Mouse (Mus musculus): ENCODE data around the gene Olfr1357.
"Not testable (repeated sequence)": the region's sequence is repeated elsewhere in the genome, so short reads cannot be mapped to it uniquely, and the experiment has no call there.

Gene Olfr1357

DNA sequence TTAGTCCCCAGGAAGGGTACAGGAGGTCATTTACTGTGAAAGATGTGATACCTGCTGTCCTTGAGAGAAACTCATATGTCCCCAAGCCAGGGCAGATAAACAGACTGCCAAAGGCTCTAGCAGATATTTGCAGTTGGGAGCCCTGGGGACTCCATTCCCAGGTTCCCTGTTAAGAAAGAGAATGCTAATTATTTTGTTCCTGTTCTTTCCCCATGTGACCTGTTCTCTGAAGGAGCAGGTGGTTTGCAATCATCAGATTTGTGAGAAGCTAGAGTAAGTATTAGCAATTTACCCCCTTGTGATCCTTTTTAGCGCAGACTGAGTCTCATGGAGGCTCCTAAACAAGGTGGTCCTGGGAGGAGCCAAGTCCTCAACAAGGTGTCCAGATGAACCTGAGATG lies at the start of gene Olfr1357:
TSS of gene Olfr1357 (minus strand) at position 101 of the 400 bp plus-strand sequence.
- DNase-seq (ENCODE audit: low spot score), result no peak

DNA sequence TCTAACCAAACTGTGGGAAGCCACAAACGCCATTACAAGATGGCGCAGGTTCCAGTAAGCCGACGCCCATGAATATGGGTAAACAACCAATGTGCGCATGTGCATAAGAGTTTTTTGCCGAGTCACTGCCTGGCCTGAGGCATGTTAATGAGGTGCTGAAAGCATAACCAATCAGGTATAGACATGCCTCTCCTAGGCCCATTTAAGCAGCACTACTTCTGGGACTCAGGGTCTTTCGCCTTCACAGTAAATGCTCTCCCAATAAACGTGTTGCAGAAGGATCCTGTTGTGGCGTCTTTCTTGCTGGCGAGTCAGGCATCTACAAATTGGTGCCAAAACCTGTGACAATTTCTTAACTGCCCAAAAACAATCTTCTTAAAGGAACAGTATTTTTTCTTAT lies 48.8 kb upstream of the Olfr1357 start:
- not testable (repeated sequence) for DNase-seq (ENCODE audit: low spot score)

- no peak for DNase-seq (ENCODE audit: low spot score)
Measured at GRCm38 (mm10) chr10:78664546-78664945, 46.7 kb upstream of the Olfr1357 start.

DNA sequence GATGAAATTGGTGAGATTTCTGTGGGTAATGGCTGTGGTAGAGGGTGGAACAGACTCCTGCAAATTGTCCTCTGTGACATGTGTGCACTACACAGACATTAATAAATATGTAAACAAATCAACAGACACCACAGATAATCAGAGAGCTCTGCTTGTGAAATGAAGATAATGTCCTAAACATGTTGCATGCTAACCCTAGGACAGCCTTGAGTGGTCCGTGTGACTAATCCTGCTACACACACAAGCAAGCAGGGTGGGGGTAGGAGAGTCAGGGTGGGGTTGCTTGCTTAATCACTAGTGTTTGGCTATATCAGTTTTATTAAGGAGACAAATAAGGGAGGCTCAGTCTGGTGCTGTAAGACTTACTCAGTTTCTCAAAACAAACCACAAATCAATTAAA lies 43.3 kb upstream of the Olfr1357 start:
- no peak for DNase-seq (ENCODE audit: low spot score)

DNA sequence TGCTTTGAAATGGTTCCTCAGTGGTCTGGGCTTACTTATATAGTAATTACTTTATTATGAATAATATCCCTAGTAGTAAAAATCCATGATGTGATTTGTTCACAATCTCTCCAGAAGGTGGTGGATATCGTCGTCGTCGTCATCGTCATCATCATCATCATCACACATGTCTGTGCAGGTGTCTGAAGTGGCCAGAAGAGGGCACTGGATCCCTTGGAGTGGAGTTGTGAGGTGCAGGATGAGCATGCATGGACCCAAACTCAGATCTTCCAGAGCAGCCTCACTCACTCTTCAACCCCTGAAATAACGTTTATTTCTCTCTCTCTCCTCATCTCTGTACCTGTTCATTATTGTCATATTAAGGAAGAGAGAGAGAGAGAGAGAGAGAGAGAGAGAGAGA lies 14.4 kb upstream of the Olfr1357 start:
- no peak for DNase-seq (ENCODE audit: low spot score)

DNA sequence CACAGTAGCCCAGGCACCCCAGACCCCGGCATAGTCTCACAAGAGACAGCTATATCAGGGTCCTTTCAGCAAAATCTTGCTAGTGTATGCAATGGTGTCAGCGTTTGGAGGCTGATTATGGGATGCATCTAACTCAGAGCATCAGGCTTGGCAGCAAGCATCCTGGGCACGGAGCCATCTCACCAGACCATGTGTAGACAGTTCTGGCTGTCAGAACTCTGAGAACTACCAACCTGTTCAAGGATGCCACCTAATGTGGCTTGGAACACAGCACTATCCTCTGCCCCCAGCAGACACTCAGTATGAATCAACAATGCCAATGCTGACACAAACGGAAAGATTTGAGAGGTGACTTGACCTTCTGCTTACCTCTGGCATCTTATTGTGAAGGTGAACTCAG lies 12.3 kb upstream of the Olfr1357 start:
- DNase-seq (ENCODE audit: low spot score), result no peak

GRCm38 (mm10) chr10:78623143-78623542 lies 5.3 kb upstream of the Olfr1357 start:
- not testable (repeated sequence) for DNase-seq (ENCODE audit: low spot score)

DNA sequence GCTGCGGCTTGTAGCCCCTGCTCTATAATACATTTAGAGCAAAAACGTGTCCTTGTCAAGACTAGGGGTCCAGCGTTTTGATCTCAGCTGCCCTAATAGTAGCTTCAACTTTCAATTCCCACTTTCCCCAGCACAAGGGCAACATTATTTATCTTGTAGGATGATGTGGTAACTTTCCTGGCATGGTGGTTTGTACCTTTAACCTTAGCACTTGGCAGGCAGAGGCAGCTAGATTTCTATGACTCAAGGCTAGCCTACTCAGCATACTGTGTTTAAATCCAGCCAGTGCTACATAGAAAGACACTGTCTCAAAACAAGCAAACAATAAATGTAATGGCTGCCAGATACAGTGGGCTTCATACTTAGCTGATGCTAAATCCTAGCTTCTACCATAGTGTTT lies 10.3 kb downstream of the Olfr1357 start:
- DNase-seq (ENCODE audit: low spot score), result no peak

DNA sequence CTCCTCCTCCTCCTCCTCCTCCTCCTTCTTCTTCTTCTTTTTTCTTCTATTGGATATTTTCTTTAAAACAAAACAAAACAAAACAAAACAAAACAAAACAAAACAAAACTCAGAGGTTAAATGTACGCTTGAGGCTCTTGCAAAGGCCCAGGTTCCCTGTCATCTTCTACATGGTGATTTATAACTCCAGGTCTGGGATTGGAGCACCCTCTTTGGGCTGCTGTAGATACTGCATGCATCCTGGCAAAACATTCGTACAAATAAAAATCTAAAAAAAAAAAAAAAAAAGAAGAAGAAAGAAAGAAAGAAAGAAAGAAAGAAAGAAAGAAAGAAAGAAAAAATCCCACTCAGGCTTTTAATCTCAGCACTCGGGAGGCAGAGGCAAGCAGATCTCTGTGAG lies 12.8 kb downstream of the Olfr1357 start:
- no peak for DNase-seq (ENCODE audit: low spot score)

DNA sequence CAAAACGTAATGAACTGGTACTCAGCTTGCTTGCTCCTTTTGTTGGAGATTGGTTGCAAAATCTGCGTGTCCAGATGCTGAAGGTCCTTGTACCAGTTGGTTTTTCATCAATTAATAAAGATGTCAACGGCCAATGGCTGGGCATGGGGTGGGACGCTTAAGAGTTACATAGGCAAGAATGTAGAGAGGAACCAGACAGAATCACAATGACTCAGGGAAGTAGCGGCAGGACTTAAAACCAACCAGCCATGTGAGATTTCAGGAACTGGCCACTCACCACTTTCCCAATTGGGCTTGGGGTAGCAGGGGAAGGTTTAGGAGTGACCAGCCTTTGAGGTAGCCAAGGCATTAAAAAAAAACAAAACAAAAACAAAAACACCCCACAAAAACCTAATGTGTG lies 18.0 kb downstream of the Olfr1357 start:
- no peak for DNase-seq (ENCODE audit: low spot score)

GRCm38 (mm10) chr10:78594566-78594965 lies 23.3 kb downstream of the Olfr1357 start:
- no peak for DNase-seq (ENCODE audit: low spot score)

DNA sequence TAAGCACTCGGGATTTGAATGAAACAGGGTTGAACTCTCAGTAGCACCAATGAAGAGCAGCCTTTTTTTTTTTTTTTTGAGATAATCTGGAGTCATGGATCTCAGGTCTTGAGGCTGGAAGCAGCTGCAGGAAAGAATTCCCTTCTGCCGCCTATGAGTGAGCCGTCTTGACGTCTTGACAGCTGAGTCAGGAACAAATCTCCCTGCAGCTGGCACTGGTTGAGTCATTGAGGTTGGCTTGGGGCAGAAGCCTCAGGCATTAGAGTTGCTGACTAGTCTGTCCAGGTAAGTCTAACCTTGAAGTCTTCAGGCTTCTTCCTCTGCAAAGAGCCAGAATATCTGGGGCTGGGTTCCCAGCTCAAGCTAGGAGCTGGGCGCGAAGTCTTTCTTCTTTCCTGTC lies 23.7 kb downstream of the Olfr1357 start:
- no peak for DNase-seq (ENCODE audit: low spot score)

DNA sequence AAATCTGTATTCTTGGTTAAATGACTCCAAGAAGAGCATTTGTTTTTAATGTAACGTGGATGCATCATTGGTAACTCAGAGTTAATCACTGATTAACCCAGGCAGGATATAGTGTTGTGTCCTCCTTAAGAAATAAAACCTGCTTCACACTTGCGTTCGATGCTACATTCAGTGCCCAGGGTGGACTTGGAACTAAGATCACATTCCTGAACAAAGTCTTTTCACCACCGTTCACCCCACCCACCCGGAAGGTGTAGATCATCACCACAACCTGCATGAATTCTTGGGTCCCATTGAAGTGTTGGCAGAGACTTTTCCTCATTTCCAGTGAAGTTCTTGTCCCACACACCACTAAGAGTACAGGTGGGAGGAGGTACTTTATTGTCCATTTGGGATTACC lies 24.1 kb downstream of the Olfr1357 start:
- DNase-seq (ENCODE audit: low spot score), result no peak

- DNase-seq (ENCODE audit: low spot score), result no peak
Measured at GRCm38 (mm10) chr10:78592856-78593379, 25.0 kb downstream of the Olfr1357 start.

DNA sequence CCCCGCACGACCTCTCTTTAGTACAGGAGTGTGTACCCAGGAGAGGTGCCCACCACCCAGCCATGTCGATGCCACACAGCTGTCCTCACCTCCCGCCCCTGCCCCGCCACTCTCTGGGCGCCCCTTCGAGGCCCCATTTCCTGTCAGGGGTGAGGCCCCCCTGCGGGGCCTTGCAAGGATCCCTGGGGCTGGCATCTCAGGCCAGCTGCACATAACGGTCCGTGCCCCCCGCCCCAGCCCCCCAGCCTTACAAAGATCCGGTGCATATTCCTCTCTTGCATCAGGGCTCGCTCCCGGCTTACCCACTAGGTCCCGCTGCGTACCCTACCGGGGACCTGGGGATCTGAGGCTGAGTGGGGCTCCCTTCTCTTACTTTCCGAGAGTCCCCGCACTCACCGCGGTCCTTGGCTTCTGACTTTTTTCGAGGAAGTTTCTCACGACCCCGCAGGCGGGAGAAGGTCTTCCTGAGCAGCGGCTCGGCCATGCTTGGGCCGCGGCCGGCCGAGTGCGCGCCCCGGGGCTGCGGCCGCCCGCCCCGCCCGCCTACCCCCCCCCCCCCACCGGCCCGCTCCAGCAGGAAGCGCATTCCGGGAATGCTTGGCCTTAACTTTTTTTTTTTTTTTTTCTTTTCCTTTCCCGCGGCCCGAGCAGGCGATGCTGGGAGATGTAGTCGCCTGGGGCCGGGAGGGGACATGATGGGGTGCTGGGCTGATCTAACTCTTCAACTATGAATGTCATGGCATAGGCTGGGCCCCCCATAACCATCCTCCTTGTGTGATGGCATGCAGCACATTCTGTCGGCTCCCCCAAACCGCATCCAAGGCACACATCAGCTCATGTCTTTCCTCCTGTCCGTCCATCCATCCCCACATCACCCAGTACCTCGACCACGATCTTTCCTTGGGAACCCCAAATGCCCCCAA lies 26.2 kb downstream of the Olfr1357 start, which contains the start of gene Syde1:
TSS of gene Syde1 (minus strand) at position 559 of the 923 bp plus-strand sequence.
- DNase-seq (ENCODE audit: low spot score), result no peak

DNA sequence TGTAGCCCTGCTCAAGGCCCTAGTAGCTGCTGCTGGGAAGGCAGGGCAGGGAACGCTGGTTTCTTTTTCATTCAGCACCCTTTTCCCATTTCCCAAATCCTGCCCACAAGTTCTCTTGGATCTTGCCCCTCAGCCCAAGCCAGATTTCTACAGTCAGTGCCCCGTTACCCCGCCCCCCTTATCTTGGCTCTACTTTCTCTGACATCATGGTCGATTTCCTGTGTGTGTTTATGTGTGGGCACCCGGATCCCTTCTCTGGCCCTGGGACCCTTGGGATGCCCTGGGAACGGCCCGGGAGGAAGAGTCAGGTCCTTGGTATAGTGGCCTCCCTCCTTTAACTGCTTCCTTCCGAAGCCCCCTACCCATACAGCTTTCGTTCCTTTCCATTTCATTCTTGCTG lies 27.1 kb downstream of the Olfr1357 start:
- DNase-seq (ENCODE audit: low spot score), result no peak

DNA sequence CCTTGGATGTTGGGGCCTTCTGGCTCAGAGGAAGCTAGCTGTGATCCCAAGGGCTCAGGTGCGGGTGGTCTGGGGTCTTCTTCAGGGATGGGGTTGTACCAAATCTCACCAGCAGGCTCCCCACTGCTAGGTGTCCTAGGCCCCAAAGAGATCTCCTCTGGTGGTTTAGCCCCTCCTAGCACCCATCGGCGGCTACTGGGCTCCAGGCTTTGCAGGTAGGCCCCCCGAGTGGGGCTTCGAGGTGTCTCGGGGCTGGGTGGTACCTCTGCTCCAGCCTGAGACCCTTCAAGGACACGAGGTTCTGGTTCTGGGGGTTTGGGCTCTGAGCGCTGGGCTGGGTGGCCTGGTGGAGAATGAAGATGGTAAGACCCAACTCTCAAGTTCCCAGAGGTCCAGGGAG lies 28.0 kb downstream of the Olfr1357 start:
- no peak for DNase-seq (ENCODE audit: low spot score)

DNA sequence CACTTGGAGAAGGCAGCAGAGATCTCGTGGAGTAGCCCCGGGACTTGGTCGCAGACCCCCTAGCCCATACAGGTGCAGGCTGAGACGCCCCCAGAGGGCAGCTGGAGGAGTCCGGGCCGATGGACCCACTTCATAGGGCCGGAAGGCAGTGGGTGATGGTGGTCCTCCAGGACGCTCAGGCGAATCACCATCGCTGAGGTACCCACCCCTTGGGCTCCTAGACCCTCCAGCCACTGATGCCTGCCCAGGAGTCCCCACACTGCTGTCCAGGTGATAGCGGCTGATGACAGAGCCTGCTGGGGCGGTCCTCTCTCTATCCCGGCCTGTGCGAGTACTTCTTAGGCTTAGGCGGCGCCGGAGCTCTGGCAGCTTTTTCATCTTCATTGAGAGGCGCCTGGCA lies 28.6 kb downstream of the Olfr1357 start:
- DNase-seq (ENCODE audit: low spot score), result no peak

DNA sequence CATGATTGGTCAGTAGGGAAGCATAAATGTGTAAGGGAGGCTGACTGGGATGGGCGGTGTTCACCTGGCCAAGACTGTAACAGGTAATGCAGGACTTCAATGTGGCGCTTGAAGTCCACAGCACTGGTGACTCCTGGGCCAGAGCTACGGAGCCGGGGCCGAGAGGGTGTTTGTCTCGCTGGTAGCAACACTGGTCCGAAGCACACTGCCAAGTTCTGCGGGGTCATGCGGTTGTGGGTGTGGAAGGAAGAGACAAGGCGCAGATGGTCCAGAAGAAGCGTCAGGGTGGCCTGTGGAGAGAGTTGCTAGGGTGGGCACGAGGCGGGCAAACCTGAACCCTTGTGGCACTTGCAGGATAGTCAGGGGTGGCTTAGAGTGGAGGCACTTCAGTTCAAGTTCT lies 31.8 kb downstream of the Olfr1357 start:
- DNase-seq (ENCODE audit: low spot score), result no peak

DNA sequence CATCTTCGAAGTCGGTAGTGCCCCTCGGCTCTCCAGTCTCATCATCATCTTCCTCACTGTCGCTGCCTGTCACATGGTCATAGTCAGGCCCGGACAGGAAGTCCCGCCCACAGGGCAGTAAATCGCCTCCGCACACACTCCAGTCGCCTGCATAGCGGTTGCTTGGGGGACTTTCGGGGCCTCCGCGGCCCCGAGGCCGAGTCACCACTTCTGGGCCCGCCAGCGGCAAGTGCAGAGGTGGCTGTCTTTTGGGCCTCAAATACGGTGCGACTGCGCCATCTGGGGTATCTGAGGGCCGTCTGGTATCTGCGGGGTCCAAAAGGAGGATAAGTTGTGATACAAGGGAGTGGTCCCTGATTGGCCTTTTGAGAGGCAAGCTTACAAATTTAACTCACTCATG lies 32.3 kb downstream of the Olfr1357 start:
- DNase-seq (ENCODE audit: low spot score), result no peak

DNA sequence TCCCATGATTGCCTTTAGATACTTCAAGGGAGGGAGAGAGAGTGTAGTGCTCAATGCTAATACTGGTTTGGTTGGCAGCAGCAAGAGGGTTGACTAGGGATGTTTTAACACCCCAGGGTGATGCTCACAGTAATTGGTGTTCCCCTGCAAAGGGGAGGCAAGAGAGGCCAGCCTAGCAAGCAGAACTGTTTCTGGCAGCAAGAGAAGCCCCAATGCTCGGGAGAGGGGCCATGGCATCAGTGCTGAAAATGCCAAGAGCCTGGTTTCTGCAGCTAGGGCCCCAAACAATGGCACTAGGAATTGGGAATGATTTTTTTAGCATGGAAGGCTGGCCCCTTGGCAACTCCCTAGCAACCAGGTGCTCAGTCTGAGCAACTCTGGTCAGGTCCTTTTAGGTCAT lies 32.9 kb downstream of the Olfr1357 start:
- no peak for DNase-seq (ENCODE audit: low spot score)

DNA sequence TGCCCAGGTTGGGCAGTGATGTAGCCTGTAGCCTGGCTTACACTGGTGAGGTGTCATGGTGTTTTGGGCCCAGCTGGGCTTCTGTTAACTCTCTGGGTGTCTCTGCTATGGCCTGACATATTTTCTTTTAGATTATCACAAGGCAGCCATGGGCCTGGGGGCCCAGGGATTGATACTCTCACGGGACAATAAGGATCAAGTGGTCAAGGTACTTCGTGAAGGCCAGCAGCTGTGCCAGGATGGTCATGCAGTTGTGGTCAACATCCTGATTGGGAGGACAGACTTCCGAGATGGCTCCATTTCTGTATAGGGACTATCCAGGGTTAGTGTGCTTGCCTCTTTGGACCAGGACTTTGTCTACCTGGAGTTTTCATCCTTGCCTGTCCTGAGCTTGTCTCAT lies 33.9 kb downstream of the Olfr1357 start:
- no peak for DNase-seq (ENCODE audit: low spot score)

DNA sequence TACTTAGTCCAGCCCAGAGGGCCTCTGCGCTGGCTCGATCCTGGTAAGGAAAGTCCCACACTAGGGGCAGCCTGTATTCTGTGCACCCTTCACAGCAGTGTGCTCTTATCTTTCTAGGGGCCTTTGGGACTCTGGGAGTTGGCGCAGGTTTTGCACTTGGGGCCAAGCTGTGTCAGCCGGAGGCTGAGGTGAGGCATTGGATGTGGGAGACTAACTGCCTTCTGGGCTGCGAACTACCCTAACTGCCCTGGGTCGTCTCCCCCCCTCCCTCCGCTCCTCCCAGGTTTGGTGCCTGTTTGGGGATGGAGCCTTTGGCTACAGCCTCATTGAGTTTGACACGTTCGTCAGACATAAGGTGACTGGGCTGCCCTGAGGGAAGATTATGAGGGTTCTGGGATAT lies 34.5 kb downstream of the Olfr1357 start:
- no peak for DNase-seq (ENCODE audit: low spot score)

- no peak for DNase-seq (ENCODE audit: low spot score)
Measured at GRCm38 (mm10) chr10:78581121-78581520, 36.8 kb downstream of the Olfr1357 start.

Data from c-Kit-positive CD71-positive TER-119-positive erythroid progenitor cells, embryonic 14.5 days (primary cell).